Mouse (Mus musculus): ENCODE data around the gene Txndc15.

Gene Txndc15

DNA sequence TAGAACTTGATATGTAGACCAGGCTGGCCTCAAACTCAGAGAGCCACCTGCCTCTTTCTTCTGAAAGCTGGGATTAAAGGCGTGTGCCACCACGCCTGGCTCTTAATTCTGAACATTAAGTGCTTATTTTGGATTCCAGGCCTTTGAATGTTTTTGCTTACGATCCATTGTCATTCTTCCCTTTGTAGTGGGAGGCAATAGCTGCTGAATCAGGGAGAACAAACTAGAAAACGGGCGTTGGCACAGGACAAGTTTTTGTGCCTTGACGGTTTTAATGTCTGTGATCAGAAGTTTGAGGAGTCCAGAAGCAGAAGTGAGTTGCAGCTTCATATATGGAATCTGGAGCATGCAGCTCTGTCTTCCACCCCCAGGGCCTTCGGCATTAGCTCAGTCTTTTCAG lies 16.3 kb downstream of the Txndc15 start:
- no peak for DNase-seq (ENCODE audit: low spot score)

DNA sequence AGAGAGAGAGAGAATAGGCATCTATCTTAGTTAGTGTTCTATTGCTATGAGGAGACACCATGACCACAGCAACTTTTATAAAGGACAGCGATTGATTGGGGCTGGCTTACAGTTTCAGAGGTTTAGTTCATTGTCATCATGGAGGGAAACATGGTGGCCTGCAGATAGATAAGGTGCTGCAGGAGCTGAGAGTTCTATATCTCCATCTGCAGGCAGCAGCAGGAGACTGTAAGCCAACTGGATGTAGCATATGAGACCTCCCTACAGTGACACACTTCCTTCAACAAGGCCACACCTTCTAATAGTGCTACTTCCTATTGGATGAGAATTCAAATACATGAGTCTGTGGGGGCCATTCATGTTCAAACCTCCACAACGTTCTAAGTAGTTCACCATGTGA lies 17.7 kb downstream of the Txndc15 start:
- DNase-seq (ENCODE audit: low spot score): no peak

DNA sequence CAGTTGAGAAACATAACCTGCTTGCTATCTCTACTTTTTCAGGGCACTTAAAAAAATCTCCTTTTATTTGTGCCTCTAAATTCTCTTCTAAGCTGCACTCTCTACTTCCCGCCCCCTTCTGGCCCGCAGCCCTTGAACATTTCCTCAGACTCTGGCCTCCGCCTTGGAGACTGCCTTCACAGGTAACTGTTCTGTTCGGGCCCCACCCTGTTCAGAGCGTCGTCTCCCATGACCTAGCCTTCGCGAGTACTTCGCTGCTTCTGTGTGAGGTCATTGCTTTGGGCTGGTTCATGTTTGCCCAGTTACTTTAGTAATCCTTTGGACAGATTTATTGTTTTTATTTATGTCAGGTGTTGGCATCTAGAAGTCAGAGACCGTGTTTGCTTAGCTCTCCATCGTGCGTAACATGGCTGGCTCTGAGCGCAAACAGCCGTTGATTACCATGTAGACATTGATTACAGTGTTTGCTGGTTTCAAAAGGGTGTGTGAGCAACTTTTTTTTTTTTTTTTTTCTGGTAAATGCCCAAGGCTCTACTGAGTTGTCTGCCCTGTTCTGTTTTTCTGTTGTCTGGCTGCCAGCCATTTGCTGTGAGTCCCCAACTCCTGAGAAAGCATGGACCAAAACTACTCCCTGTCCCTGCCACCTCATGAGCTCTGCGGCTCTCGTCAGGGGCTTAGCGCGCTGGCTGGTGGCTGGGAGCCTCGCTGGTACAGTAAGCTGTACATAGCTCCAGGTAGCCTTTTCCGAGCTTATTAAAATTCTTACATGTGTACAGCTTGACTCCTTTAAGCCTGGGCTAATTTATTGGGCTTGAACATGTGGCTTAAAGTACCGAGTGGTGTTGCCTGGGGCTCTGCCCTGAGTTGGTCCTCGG lies 19.4 kb downstream of the Txndc15 start:
- peak; percentile 52 for DNase-seq (ENCODE audit: low spot score)

DNA sequence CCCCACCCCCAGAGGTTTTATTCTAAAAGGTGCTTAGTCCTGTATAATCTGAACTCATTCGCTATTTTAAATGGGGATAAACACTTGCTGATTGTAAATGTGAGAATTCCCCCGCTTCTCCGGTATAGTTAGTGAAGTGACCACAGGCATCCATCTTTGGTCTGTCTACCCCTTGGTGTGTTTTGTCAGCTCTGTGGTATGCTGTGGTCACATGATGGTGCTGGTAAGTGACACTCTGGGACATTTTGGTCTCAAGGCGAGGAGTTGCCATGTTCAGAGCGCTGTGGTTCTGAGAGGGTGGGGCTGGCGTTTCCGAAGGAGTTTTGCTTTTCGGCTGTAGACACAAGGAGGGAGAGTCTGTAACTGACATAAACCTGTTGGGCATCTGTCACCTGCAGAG lies 23.4 kb downstream of the Txndc15 start:
- DNase-seq (ENCODE audit: low spot score): no peak

DNA sequence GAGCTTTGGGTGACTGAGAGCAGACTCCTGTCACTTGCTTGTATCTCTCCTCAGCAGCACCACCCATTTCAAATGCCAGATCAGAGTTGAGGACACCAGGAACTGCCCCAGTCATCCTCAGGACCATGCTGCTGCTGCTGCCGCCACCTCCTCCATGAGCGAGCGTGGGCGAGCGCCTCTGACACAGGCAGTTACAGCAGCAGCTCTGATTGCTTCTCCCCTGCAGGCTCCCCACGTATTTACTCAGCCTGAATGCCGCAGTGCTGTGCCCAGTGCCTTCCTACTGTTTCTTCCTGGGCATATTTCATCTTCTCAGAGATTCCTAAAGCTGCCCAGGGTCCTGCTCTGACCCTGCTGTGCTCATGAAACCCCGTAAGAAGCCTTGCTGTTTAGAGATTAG lies 27.9 kb downstream of the Txndc15 start:
- DNase-seq (ENCODE audit: low spot score): no peak

DNA sequence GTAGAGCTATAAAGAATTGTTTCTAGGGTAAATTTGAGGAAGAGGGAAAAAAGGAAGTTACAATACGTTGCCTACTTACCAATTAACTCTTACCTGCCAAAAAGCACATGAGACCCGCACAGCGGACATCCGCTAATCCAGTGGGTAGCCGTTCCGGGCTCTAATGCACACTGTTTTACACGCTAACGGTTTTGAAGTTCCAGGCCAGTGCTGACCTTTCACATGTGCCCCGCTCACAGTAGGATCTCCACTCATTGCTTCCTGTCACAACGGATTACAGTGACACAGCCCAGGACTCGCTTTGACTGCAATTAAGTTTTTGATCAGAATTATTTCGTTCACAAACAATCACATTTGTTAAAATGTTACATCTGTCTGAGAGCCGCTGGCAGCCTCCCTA lies 39.9 kb downstream of the Txndc15 start:
- DNase-seq (ENCODE audit: low spot score): no peak

DNA sequence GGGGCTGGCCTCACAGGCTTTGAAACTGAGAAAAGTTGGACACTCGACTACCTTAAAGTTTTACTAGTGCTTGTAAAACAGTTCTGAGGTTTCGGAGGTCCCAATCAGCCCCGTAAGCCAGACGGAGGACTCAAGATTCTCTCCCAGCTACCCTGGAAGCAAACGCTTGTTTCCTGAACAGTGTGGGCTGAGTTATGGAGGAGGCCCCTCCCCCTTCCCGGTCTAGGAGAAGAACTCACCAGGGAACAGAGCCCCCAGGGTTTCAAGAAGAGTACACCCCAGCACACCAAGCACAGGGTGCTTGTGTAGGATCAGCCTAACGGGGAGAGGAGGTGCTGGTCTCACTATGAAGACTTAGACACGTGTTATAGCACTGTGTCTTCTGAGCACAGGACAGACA lies 42.3 kb downstream of the Txndc15 start:
- no peak for DNase-seq (ENCODE audit: low spot score)

DNA sequence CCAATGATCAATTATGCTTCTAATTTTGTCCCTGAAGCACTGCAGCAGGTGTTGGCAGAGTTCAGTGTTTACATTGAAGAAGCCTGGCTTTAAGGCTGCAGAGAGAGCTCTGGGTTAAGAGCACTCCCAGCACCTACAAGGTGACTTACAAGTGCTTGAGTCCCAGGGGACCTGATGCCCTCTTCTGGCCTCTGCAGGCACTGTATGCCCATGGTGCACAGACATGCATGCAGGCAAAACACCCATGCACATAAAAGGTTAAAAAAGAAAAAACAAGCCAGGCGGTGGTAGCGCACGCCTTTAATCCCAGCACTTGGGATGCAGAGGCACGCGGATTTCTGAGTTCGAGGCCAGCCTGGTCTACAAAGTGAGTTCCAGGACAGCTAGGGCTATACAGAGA lies 43.2 kb downstream of the Txndc15 start:
- DNase-seq (ENCODE audit: low spot score): no peak

DNA sequence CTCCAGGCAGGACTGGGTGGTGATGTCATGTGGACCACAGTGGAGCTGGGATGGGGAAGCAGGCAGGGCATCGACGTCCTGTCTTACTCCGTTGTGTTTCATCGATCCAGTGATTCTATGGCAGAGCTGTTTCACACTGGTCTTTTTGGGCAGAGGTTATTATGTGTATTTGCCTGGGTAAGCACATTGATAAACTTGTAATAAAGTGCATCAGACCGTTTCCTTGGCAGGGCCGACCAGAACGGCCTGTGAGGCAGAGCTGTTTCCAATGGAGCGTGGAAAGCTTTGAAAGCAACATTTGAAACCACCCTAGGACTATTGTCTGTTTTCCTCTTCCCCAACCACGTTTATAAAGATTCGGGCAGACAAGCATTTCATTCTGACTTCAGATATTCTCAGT lies 46.1 kb downstream of the Txndc15 start:
- no peak for DNase-seq (ENCODE audit: low spot score)

DNA sequence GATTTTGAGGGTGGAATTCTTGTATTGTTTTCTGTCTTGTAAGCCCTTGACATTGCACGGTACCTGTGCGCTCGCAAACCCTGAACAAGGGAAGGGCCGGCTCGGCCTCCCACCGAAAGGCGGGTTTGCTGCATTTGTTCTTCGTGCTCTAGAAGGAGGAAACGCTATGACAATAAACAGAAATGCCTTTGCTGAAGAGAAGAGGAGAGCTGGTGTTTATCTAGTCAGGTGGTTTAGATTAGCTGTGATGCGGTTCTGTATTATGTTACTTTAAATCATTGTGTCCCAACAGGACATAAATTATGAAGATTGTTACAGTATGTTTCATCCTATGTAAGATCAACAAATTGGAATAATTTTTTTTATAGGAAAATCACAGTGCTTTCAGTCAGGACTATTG lies 47.0 kb downstream of the Txndc15 start:
- no peak for DNase-seq (ENCODE audit: low spot score)

DNA sequence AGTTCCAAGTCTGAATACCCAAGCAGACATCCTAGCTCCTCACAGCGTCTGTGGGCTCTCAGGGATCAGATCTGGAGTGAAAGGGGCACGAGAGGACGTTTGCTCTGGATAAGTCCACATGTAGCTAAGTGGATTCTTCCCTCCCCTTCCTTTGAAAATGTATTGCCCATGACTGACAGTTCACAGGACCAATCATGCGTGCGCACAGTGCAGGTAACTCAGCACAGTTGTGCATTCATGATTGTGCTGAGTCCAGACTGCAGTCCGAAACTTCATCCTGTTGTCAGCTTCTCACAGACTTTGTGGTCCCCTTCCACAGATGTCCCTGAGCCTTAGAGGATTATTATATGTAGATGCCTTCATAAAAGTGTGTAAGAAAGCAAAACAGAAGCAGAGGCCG lies 59.9 kb downstream of the Txndc15 start:
- DNase-seq (ENCODE audit: low spot score): no peak

DNA sequence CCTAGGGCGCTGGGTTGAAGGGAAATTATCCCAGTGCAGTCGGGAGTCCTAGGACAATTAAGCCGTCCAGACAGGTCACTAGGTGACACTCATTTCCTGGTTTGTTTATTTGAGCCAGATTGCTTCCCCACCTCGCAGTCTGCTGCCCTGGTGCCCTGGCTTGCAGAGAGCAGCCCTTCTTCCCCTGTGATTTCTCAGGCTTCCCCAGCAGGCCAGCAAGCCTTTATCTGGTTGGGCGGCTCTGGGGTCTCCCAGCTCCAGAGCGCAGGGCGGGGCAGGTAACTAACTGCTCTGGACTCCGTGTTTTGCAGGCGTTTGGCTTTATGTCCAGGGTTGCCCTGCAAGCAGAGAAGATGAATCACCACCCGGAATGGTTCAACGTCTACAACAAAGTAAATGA lies 60.6 kb downstream of the Txndc15 start:
- no peak for DNase-seq (ENCODE audit: low spot score)

All from urinary bladder, postnatal 14 days (tissue).